Mouse (Mus musculus) limb, embryonic 10.5 days (tissue): Measurements from ENCODE around the gene Dbndd1. TPM values are rescaled to one million over a fixed set of nuclear protein-coding genes. Genes with fewer than 3 reads are reported as not detected.
A peak's percentile ranks its signal among the peaks of the same experiment; 100 is the strongest.
"Not testable (repeated sequence)": the region's sequence is repeated elsewhere in the genome, so short reads cannot be mapped to it uniquely, and the experiment has no call there.

Experiments used
- DNase-seq: peaks from one replicate; pipeline ENCODE4 v3.0.0-alpha.2; 2017; ENCODE audit warnings: low spot score
- H3K27ac ChIP-seq: fragments of 300-500 bp; sonication (generic); 2 replicates; pipeline ENCODE4 v1.5.1; 2016; ENCODE audit warnings: mild to moderate bottlenecking
- H3K27me3 ChIP-seq: fragments of 300-500 bp; sonication (generic); 2 replicates; pipeline ENCODE4 v1.6.1; 2016; ENCODE audit warnings: low read depth, mild to moderate bottlenecking; ENCODE audit not compliant: poor library complexity, severe bottlenecking
- H3K36me3 ChIP-seq: fragments of 300-500 bp; sonication (generic); 2 replicates; pipeline ENCODE4 v1.6.1; 2016; ENCODE audit warnings: mild to moderate bottlenecking, moderate library complexity
- H3K4me1 ChIP-seq: fragments of 300-500 bp; sonication (generic); 2 replicates; pipeline ENCODE4 v1.6.1; 2016
- H3K4me3 ChIP-seq: fragments of 300-500 bp; sonication (generic); 2 replicates; pipeline ENCODE4 v1.5.1; 2016; ENCODE audit warnings: mild to moderate bottlenecking, moderate library complexity
- H3K9me3 ChIP-seq: fragments of 300-500 bp; sonication (generic); replicated peaks from 2 replicates; pipeline ENCODE4 v1.6.1; 2016; ENCODE audit warnings: mild to moderate bottlenecking
- WGBS: fragments of 180-500 bp; shearing (Covaris S2); methylation state at CpG from one replicate; pipeline ENCODE4 v1.1.7; 2016; 5-methylcytosine and 5-hydroxymethylcytosine counted together
- polyA plus RNA-seq: library from polyadenylated mRNA; unstranded; fragments of >200 nt; fragmentation: Nextera tagmentation; extraction: Ambion mirVana; gene quantifications from 2 replicates; pipeline ENCODE4 v1.2.1, GENCODE M21; 2016

Gene Dbndd1
- polyA plus RNA-seq, 1 experiment from 2014 or later = 7.4 TPM

GRCm38 (mm10) chr8:123478456-123479218 lies 36.6 kb downstream of the Dbndd1 start:
- no peaks in the 10 kb centered on the region for H3K27me3 ChIP-seq
- no peaks in the 10 kb centered on the region for H3K9me3 ChIP-seq
- H3K4me3 ChIP-seq = peak overlapping the region; percentile 97
- peak overlapping the region; percentile 98 for H3K27ac ChIP-seq
- peaks cover 19% of the 10 kb centered on the region for H3K4me1 ChIP-seq
- DNase-seq = no peak
- WGBS = 43% methylated on average over 16 of the region's 16 CpGs
- peaks cover 36% of the 10 kb centered on the region for H3K36me3 ChIP-seq

- peaks cover 19% of the 10 kb centered on the region for H3K4me1 ChIP-seq
- no peaks in the 10 kb centered on the region for H3K9me3 ChIP-seq
- H3K36me3 ChIP-seq = peaks cover 29% of the 10 kb centered on the region
- H3K4me3 ChIP-seq = peak within 1 kb of the TSS; percentile 97
- DNase-seq = peak; percentile 96
- under 1% methylated on average over 58 of the region's 58 CpGs for WGBS
- peak within 1 kb of the TSS; percentile 98 for H3K27ac ChIP-seq
- no peaks in the 10 kb centered on the region for H3K27me3 ChIP-seq
Measured at GRCm38 (mm10) chr8:123477737-123478258, 37.5 kb downstream of the Dbndd1 start, which contains the start of gene Afg3l1. Afg3l1 (plus strand) TSS chr8:123477903.

GRCm38 (mm10) chr8:123476911-123477736 lies 38.1 kb downstream of the Dbndd1 start:
- H3K27me3 ChIP-seq = no peaks in the 10 kb centered on the region
- peak overlapping the region; percentile 98 for H3K27ac ChIP-seq
- H3K4me1 ChIP-seq = peaks cover 19% of the 10 kb centered on the region
- H3K4me3 ChIP-seq = peak overlapping the region; percentile 97
- peaks cover 22% of the 10 kb centered on the region for H3K36me3 ChIP-seq
- H3K9me3 ChIP-seq = no peaks in the 10 kb centered on the region
- peak; percentile 36 for DNase-seq
- 10% methylated on average over 34 of the region's 34 CpGs for WGBS

- not testable (repeated sequence) for DNase-seq, H3K27me3 ChIP-seq
- 70% methylated on average over 5 of the region's 5 CpGs for WGBS
Measured at GRCm38 (mm10) chr8:123474549-123474948, 40.7 kb downstream of the Dbndd1 start.

GRCm38 (mm10) chr8:123472991-123473390 lies 42.3 kb downstream of the Dbndd1 start:
- WGBS = 75% methylated on average over 6 of the region's 6 CpGs
- not testable (repeated sequence) for H3K9me3 ChIP-seq, H3K4me3 ChIP-seq, H3K36me3 ChIP-seq, H3K27me3 ChIP-seq, H3K27ac ChIP-seq, H3K4me1 ChIP-seq, DNase-seq

More at GRCm38 (mm10) chr8:123474549-123474948, 40.7 kb downstream of the Dbndd1 start:
- H3K27ac ChIP-seq, H3K4me3 ChIP-seq, H3K9me3 ChIP-seq, H3K36me3 ChIP-seq: not testable (repeated sequence)
- peaks cover 19% of the 10 kb centered on the region for H3K4me1 ChIP-seq

GRCm38 (mm10) chr8:123467476-123467875 lies 47.8 kb downstream of the Dbndd1 start:
- no peak overlapping the region for H3K4me3 ChIP-seq
- 78% methylated on average over 3 of the region's 3 CpGs for WGBS
- no peaks in the 10 kb centered on the region for H3K27me3 ChIP-seq
- H3K27ac ChIP-seq = no peak overlapping the region
- H3K4me1 ChIP-seq = peaks cover 4% of the 10 kb centered on the region
- H3K36me3 ChIP-seq = peaks cover 9% of the 10 kb centered on the region
- DNase-seq = no peak
- H3K9me3 ChIP-seq = no peaks in the 10 kb centered on the region

- WGBS = 84% methylated on average over 4 of the region's 4 CpGs
- H3K36me3 ChIP-seq = peaks cover 45% of the 10 kb centered on the region
- no peak overlapping the region for H3K4me3 ChIP-seq
- no peak overlapping the region for H3K27ac ChIP-seq
- H3K9me3 ChIP-seq = no peaks in the 10 kb centered on the region
- no peaks in the 10 kb centered on the region for H3K27me3 ChIP-seq
- DNase-seq = no peak
- peaks cover 8% of the 10 kb centered on the region for H3K4me1 ChIP-seq
Measured at GRCm38 (mm10) chr8:123463651-123464050, 51.6 kb downstream of the Dbndd1 start.

Other genes with a start within 250 kb of the Dbndd1 start
- 42.7 and 46.3 TPM in 2 replicates for gene Fanca, start 196.9 kb downstream of the Dbndd1 start, polyA plus RNA-seq
- 2.0 TPM in 2 replicates for gene Spire2, start 182.8 kb downstream of the Dbndd1 start, polyA plus RNA-seq
- 116 and 138 TPM in 2 replicates for gene Tcf25, start 141.7 kb downstream of the Dbndd1 start, polyA plus RNA-seq
- not detected in 2 replicates for gene Mc1r, start 108.4 kb downstream of the Dbndd1 start, polyA plus RNA-seq
- 6.9 and 7.9 TPM in 2 replicates for gene Tubb3, start 104.0 kb downstream of the Dbndd1 start, polyA plus RNA-seq
- 43.6 and 44.1 TPM in 2 replicates for gene Def8, start 91.9 kb downstream of the Dbndd1 start, polyA plus RNA-seq
- gene Afg3l1, start 37.6 kb downstream of the Dbndd1 start, polyA plus RNA-seq = 57.2 and 65.0 TPM in 2 replicates
- gene Gas8, start 3.4 kb upstream of the Dbndd1 start, polyA plus RNA-seq = 41.1 TPM in 2 replicates
- 6.7 and 7.3 TPM in 2 replicates for gene Rhou, start 138.5 kb upstream of the Dbndd1 start, polyA plus RNA-seq